Mouse (Mus musculus): ENCODE data around the gene Rbbp9. TPM values are rescaled to one million over a fixed set of nuclear protein-coding genes. Genes with fewer than 3 reads are reported as not detected.

Rbbp9 gene
- polyA plus RNA-seq, 1 experiment from 2014 or later: 92.7 TPM

DNA sequence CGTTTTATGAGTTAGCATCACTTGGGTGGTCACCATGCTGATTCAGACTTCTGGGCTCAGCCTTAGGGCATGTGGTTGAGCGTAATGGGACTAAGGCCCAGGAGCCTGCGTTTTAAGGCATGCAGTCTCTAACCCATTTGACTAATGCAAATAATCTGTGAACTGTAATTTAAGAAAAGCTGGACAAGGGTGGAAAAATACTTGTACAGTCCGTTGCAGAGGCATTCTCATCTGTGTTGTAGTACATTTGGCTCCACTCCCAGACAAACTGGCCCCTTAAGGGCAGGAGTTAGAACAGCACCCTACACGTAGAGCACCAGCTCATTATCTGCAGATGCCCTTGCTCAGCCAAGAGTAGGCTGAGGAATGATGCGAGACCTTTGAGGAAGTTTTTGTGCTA lies 6.0 kb downstream of the Rbbp9 start:
- Histone ChIP-seq H3K36me3 (ENCODE audit: insufficient read depth, low read length) (peaks cover 25% of the 10 kb centered on the region; the same call in 1 of the 2 replicates), H3K9me3 (replicated peaks; ENCODE audit: low read length) (no peaks in the 10 kb centered on the region), H3K4me1 (replicated peaks; ENCODE audit: insufficient read depth, low read length) (0 out of 2 replicates have a peak, but pooled peaks cover 9% of the 10 kb centered on the region), H3K27me3 (ENCODE audit: insufficient read depth, low read length) (no peaks in the 10 kb centered on the region), H3K9ac (ENCODE audit: low read depth, low read length) (no peak overlapping the region), H3K27ac (peak overlapping the region; percentile 70), H3K4me2 (ENCODE audit: low read length) (no peak overlapping the region), H3K4me3 (replicated peaks; ENCODE audit: low read depth, low read length) (no peak overlapping the region)
- WGBS: 48% methylated on average over 6 of the region's 6 CpGs
- DNase-seq (ENCODE audit: low spot score): peak; percentile 45
- peak; percentile 76 for ATAC-seq (replicated peaks; ENCODE audit: low FRiP score, low read depth)
- TF ChIP-seq CTCF (IDR thresholded peaks at IDR 0.05; ENCODE audit: low read depth): peak; percentile 17; the same call in 1 of the 2 replicates

DNA sequence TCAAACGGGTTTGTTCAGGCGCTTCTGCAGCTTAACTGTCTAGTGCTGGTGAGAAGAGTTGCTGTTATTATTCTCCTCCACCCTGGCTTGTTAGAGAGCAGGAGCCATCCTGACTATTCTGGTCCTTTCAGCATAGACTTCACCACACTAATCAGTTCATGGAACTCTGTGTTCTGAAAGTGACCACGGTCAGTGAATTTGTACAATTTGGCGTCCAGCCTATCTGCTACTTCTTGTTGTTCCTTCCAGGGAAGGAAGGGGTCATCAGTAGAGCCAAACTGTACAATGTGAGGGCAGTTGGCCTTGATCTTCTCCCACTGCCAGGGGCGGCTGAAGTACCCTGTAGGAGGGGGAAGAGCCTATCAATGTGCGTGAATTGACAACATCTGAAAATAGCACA lies 7.0 kb downstream of the Rbbp9 start:
- Histone ChIP-seq H3K4me1 (replicated peaks; ENCODE audit: insufficient read depth, low read length) (0 out of 2 replicates have a peak, but pooled peaks cover 9% of the 10 kb centered on the region), H3K4me2 (ENCODE audit: low read length) (no peak overlapping the region), H3K4me3 (replicated peaks; ENCODE audit: low read depth, low read length) (no peak overlapping the region), H3K36me3 (ENCODE audit: insufficient read depth, low read length) (peaks cover 34% of the 10 kb centered on the region), H3K9ac (ENCODE audit: low read depth, low read length) (no peak overlapping the region), H3K9me3 (replicated peaks; ENCODE audit: low read length) (no peaks in the 10 kb centered on the region), H3K27ac (peak overlapping the region; percentile 70; the same call in 1 of the 2 replicates), H3K27me3 (ENCODE audit: insufficient read depth, low read length) (no peaks in the 10 kb centered on the region)
- ATAC-seq (replicated peaks; ENCODE audit: low FRiP score, low read depth): no peak
- DNase-seq (ENCODE audit: low spot score): no peak
- TF ChIP-seq CTCF (IDR thresholded peaks at IDR 0.05; ENCODE audit: low read depth): no peak
- WGBS: 83% methylated on average over 6 of the region's 6 CpGs

DNA sequence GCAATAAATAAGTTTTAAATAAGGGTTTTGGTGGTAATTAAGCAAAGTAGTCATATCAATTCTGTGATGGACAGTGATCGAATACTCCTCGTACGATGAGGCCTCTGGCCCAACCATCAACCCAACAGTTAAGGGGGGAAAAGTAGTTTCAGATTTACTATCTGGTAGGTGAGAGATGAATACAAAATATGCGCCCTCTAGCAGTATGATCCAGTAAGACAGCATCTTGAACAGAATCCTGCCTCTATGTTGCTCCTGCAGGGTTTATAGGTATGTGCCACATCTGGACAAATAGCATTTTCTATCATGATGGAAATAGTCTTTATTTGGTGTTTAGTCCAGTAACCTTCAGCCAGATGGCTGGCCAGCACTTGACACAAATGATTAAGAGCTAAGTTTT lies 9.4 kb downstream of the Rbbp9 start:
- WGBS: 92% methylated on average over 4 of the region's 4 CpGs
- ATAC-seq (replicated peaks; ENCODE audit: low FRiP score, low read depth): no peak
- no peak overlapping the region for H3K27ac ChIP-seq

DNA sequence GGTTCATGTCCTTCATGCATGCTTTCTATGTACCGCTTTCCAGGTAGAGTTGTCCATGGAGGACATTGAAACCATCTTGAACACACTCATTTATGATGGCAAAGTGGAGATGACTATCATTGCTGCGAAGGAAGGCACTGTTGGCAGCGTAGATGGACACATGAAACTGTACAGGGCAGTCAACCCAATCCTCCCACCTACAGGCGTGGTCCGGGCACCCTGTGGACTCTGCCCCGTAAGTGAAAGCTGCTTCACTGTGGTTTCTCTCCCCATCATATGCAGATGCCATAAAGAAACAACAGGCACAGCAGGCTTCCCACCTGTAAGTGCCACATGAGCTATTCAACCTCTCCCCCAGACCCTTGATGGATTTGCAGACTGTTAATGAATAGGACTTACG lies 13.5 kb downstream of the Rbbp9 start:
- no peak overlapping the region for H3K4me2 ChIP-seq (ENCODE audit: low read length)
- no peak overlapping the region for H3K4me3 ChIP-seq (replicated peaks; ENCODE audit: low read depth, low read length)
- no peak for TF ChIP-seq CTCF (IDR thresholded peaks at IDR 0.05; ENCODE audit: low read depth)
- no peaks in the 10 kb centered on the region for H3K4me1 ChIP-seq (replicated peaks; ENCODE audit: insufficient read depth, low read length)
- DNase-seq (ENCODE audit: low spot score): peak; percentile 9
- no peaks in the 10 kb centered on the region for H3K27me3 ChIP-seq (ENCODE audit: insufficient read depth, low read length)
- H3K27ac ChIP-seq: no peak overlapping the region
- no peak overlapping the region for H3K9ac ChIP-seq (ENCODE audit: low read depth, low read length)
- 68% methylated on average over 7 of the region's 7 CpGs for WGBS
- H3K9me3 ChIP-seq (replicated peaks; ENCODE audit: low read length): no peaks in the 10 kb centered on the region
- ATAC-seq (replicated peaks; ENCODE audit: low FRiP score, low read depth): 0 out of 2 replicates have a peak, but pooled peaks have one; percentile 57
- H3K36me3 ChIP-seq (ENCODE audit: insufficient read depth, low read length): peaks cover 67% of the 10 kb centered on the region

More for the DNA sequence above, 9.4 kb downstream of the Rbbp9 start:
- H3K27me3 ChIP-seq (ENCODE audit: insufficient read depth, low read length): no peaks in the 10 kb centered on the region
- H3K36me3 ChIP-seq (ENCODE audit: insufficient read depth, low read length): peaks cover 50% of the 10 kb centered on the region
- no peak overlapping the region for H3K4me3 ChIP-seq (replicated peaks; ENCODE audit: low read depth, low read length)
- peak; percentile 14; the same call in 1 of the 2 replicates for TF ChIP-seq CTCF (IDR thresholded peaks at IDR 0.05; ENCODE audit: low read depth)
- no peaks in the 10 kb centered on the region for H3K9me3 ChIP-seq (replicated peaks; ENCODE audit: low read length)
- no peak overlapping the region for H3K9ac ChIP-seq (ENCODE audit: low read depth, low read length)
- peak; percentile 9 for DNase-seq (ENCODE audit: low spot score)
- 0 out of 2 replicates have a peak, but pooled peaks cover 5% of the 10 kb centered on the region for H3K4me1 ChIP-seq (replicated peaks; ENCODE audit: insufficient read depth, low read length)
- H3K4me2 ChIP-seq (ENCODE audit: low read length): no peak overlapping the region

DNA sequence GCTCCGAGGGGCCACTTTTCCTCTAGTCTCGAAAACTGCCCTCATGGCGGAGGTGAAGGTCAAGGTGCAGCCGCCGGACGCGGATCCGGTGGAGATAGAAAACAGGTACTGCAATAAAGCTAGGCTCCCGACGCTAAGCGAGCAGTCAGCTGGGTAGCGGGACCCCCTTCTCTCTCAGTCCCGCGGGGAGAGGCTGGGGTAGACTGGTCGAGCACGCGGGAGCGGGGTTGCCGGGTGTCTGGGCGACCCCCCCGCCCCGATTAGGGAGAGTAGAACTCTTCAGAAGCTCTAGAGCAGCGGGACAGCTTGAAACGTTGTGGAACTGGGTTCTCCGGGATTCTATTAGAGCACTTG lies 22.9 kb downstream of the Rbbp9 start:
- TF ChIP-seq CTCF (IDR thresholded peaks at IDR 0.05; ENCODE audit: low read depth): no peak
- under 1% methylated on average over 25 of the region's 25 CpGs for WGBS
- peak overlapping the region; percentile 79 for H3K4me3 ChIP-seq (replicated peaks; ENCODE audit: low read depth, low read length)

DNA sequence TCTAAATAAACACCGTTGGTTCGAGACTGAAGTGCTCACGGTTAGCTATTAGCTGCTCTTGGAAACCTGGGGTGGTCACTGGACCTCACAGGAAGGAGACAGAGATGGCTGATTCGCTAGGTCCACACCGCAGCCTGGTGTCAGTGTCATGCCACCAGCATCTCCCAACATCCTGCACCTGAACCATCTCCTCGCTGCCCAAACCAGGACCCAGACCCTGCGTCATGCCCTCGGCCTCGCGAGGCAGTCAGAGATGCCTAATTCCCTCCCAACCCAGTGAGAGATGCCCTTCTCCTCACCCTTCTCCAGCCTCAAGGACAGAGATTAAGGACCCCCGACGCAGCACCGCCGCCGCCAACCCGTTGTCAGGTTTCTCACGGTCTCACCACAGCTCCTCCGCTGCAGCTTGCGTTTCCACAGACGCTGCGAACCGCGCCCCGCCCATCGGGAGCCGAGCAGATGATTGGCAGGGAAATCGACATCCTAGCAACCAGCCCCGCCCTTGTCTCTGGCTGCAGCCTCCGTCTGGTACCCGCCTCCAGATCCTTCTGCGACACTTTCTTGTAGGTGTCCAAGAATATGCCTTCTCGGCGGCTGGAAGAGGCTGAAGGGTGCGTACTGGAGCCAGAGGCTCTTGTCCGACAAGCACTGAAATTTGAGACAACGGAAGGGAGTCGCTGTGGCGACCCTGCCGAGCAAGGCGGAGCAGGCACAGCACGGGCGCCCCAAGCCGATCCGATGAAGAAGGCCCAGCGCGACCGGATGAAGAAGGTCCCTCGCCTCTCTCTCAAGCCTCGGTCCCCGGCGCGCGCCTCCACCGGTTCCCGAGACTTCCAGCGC lies 23.5 kb downstream of the Rbbp9 start, which contains the start of the genes Dzank1 and Polr3f:
Gene Dzank1 (minus strand): TSS at position 434 of the 840 bp plus-strand sequence.
Gene Polr3f (plus strand): TSS at position 738 of the 840 bp plus-strand sequence.
- no peaks in the 10 kb centered on the region for H3K4me1 ChIP-seq (replicated peaks; ENCODE audit: insufficient read depth, low read length)
- no peak for TF ChIP-seq CTCF (IDR thresholded peaks at IDR 0.05; ENCODE audit: low read depth)
- no peaks in the 10 kb centered on the region for H3K27me3 ChIP-seq (ENCODE audit: insufficient read depth, low read length)
- H3K4me2 ChIP-seq (ENCODE audit: low read length): peak within 1 kb of the TSS; percentile 81
- under 1% methylated on average over 56 of the region's 56 CpGs for WGBS
- peak within 1 kb of the TSS; percentile 79 for H3K4me3 ChIP-seq (replicated peaks; ENCODE audit: low read depth, low read length)
- DNase-seq (ENCODE audit: low spot score) (peak; percentile 99), ATAC-seq (replicated peaks; ENCODE audit: low FRiP score, low read depth) (peak; percentile 98)
- 0 out of 2 replicates have a peak, but pooled peaks cover 3% of the 10 kb centered on the region for H3K36me3 ChIP-seq (ENCODE audit: insufficient read depth, low read length)
- H3K9me3 ChIP-seq (replicated peaks; ENCODE audit: low read length): no peaks in the 10 kb centered on the region
- peak within 1 kb of the TSS; percentile 89 for H3K9ac ChIP-seq (ENCODE audit: low read depth, low read length)
- H3K27ac ChIP-seq: peak within 1 kb of the TSS; percentile 86

More for the DNA sequence above, 22.9 kb downstream of the Rbbp9 start:
- Histone ChIP-seq H3K9me3 (replicated peaks; ENCODE audit: low read length) (no peaks in the 10 kb centered on the region), H3K4me1 (replicated peaks; ENCODE audit: insufficient read depth, low read length) (no peaks in the 10 kb centered on the region), H3K4me2 (ENCODE audit: low read length) (peak overlapping the region; percentile 81), H3K36me3 (ENCODE audit: insufficient read depth, low read length) (0 out of 2 replicates have a peak, but pooled peaks cover 6% of the 10 kb centered on the region), H3K9ac (ENCODE audit: low read depth, low read length) (peak overlapping the region; percentile 89), H3K27me3 (ENCODE audit: insufficient read depth, low read length) (no peaks in the 10 kb centered on the region), H3K27ac (peak overlapping the region; percentile 86)
- ATAC-seq (replicated peaks; ENCODE audit: low FRiP score, low read depth) (peak; percentile 40; the same call in 1 of the 2 replicates), DNase-seq (ENCODE audit: low spot score) (no peak)

Measured in kidney, postnatal 0 days (tissue).